Mouse (Mus musculus): ENCODE results near the gene Olfr643. TPM values are rescaled to one million over a fixed set of nuclear protein-coding genes. Genes with fewer than 3 reads are reported as not detected.

The Olfr643 gene
- polyA plus RNA-seq, 1 experiment from 2014 or later, result not detected

- 81% methylated on average over 1 of the region's 1 CpGs for WGBS
- Histone ChIP-seq H3K9ac (replicated peaks) (no peak within 1 kb of the TSS), H3K9me3 (no peaks in the 10 kb centered on the region), H3K4me2 (replicated peaks) (no peak within 1 kb of the TSS), H3K27ac (replicated peaks) (no peak within 1 kb of the TSS), H3K27me3 (no peaks in the 10 kb centered on the region), H3K36me3 (no peaks in the 10 kb centered on the region), H3K4me1 (no peaks in the 10 kb centered on the region), H3K4me3 (no peak within 1 kb of the TSS)
- ATAC-seq (replicated peaks), result no peak
Measured at GRCm38 (mm10) chr7:104085365-104085764, 51.8 kb downstream of the Olfr643 start, which contains the start of gene Olfr645. Gene Olfr645, minus strand, starts transcription at chr7:104085465.

GRCm38 (mm10) chr7:104071769-104072168, 65.4 kb downstream of the Olfr643 start, which contains the start of gene Olfr644:
Gene Olfr644, minus strand, starts transcription at chr7:104071869.
- Histone ChIP-seq H3K27ac (replicated peaks) (no peak within 1 kb of the TSS), H3K27me3 (no peaks in the 10 kb centered on the region), H3K4me2 (replicated peaks) (no peak within 1 kb of the TSS), H3K9me3 (0 out of 2 replicates have a peak, but pooled peaks cover 2% of the 10 kb centered on the region), H3K9ac (replicated peaks) (no peak within 1 kb of the TSS), H3K36me3 (no peaks in the 10 kb centered on the region), H3K4me3 (no peak within 1 kb of the TSS), H3K4me1 (no peaks in the 10 kb centered on the region)
- 73% methylated on average over 2 of the region's 2 CpGs for WGBS
- ATAC-seq (replicated peaks), result no peak

DNA sequence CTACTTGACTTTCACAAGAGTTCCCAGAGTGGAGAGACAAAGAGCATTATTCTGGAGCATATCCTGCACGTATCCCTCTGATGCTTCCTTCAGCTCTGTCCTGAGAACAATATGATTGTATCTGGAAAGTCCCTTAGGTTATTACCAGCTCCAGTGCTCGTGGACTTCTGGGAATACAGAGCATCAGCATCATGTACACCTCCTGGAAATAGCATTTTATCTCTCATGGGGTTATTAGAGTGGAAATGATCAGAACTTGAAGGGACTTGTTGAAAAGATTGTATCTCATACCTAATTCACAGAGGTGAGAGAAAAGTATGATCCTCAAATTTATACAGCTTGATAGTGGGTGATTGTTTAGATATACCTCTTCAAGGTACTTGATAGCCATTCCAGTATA, 75.9 kb downstream of the Olfr643 start, which contains the start of gene 4930516K23Rik:
4930516K23Rik (minus strand) TSS at position 101 of the 400 bp plus-strand sequence.
- Histone ChIP-seq H3K9me3 (no peaks in the 10 kb centered on the region), H3K27me3 (no peaks in the 10 kb centered on the region), H3K4me1 (no peaks in the 10 kb centered on the region), H3K9ac (replicated peaks) (no peak within 1 kb of the TSS), H3K4me2 (replicated peaks) (no peak within 1 kb of the TSS), H3K27ac (replicated peaks) (no peak within 1 kb of the TSS), H3K36me3 (no peaks in the 10 kb centered on the region), H3K4me3 (no peak within 1 kb of the TSS)
- no peak for ATAC-seq (replicated peaks)
- WGBS, result 49% methylated on average over 2 of the region's 2 CpGs

DNA sequence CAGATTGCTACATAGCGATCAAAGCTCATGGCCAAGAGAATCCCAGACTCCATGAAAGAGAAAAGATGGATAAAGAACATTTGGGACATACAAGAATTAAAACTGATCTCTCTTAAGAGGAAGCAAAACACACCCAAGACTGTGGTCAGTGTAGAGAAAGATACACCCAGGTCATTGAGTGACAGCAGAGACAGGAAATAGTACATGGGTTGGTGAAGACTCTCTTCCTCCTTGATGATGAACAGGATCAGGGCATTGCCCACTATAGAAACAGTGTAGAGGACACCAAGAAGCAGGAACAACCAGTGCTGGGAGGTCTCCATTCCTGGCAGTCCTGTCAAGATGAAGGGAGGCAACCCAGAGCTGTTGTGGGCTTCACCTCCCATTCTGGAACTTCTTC, 78.0 kb downstream of the Olfr643 start:
- no peaks in the 10 kb centered on the region for H3K9me3 ChIP-seq
- 89% methylated on average over 1 of the region's 1 CpGs for WGBS
- no peak overlapping the region for H3K4me2 ChIP-seq (replicated peaks)
- H3K4me3 ChIP-seq, result no peak overlapping the region
- no peaks in the 10 kb centered on the region for H3K4me1 ChIP-seq
- no peak overlapping the region for H3K27ac ChIP-seq (replicated peaks)
- H3K27me3 ChIP-seq, result no peaks in the 10 kb centered on the region
- ATAC-seq (replicated peaks), result no peak
- no peaks in the 10 kb centered on the region for H3K36me3 ChIP-seq
- no peak overlapping the region for H3K9ac ChIP-seq (replicated peaks)

GRCm38 (mm10) chr7:104052566-104052965, 84.6 kb downstream of the Olfr643 start, which contains the start of gene Olfr642:
Gene Olfr642, minus strand, starts transcription at chr7:104052666.
- H3K4me2 ChIP-seq (replicated peaks), result no peak within 1 kb of the TSS
- 66% methylated on average over 1 of the region's 1 CpGs for WGBS
- no peak within 1 kb of the TSS for H3K4me3 ChIP-seq
- no peak within 1 kb of the TSS for H3K27ac ChIP-seq (replicated peaks)
- H3K4me1 ChIP-seq, result no peaks in the 10 kb centered on the region
- H3K36me3 ChIP-seq, result no peaks in the 10 kb centered on the region
- no peaks in the 10 kb centered on the region for H3K27me3 ChIP-seq
- no peaks in the 10 kb centered on the region for H3K9me3 ChIP-seq
- no peak for ATAC-seq (replicated peaks)
- H3K9ac ChIP-seq (replicated peaks), result no peak within 1 kb of the TSS

GRCm38 (mm10) chr7:104050745-104051144, 86.5 kb downstream of the Olfr643 start:
- Histone ChIP-seq H3K9me3 (no peaks in the 10 kb centered on the region), H3K9ac (replicated peaks) (no peak overlapping the region), H3K27me3 (no peaks in the 10 kb centered on the region), H3K4me1 (no peaks in the 10 kb centered on the region), H3K36me3 (no peaks in the 10 kb centered on the region), H3K27ac (replicated peaks) (no peak overlapping the region), H3K4me3 (no peak overlapping the region), H3K4me2 (replicated peaks) (no peak overlapping the region)
- ATAC-seq (replicated peaks), result no peak
- 92% methylated on average over 4 of the region's 4 CpGs for WGBS

DNA sequence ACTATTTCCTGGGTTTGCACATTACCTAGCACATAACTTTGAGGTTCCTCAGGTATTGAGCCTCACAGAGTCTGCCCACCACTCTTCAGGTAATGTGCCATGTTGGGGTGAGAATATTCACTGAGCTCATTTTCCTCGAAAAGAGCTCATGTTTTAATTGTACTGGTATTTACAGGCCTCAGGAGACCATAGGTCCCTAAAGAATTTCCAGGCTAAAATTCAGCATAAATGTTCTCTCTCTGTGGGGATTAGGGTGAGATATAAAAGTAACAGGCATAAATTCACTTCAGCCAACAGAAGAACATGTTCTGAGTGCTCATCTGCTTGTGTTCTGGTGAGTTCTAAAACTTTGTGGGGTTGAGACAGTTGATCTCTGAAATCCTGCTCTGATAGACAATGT, 102.1 kb downstream of the Olfr643 start, which contains the start of gene Olfr641:
Olfr641 (plus strand) TSS at position 301 of the 400 bp plus-strand sequence.
- WGBS, result 83% methylated on average over 1 of the region's 1 CpGs
- H3K9me3 ChIP-seq, result no peaks in the 10 kb centered on the region
- H3K27ac ChIP-seq (replicated peaks), result no peak within 1 kb of the TSS
- H3K4me1 ChIP-seq, result no peaks in the 10 kb centered on the region
- H3K4me3 ChIP-seq, result no peak within 1 kb of the TSS
- no peaks in the 10 kb centered on the region for H3K36me3 ChIP-seq
- no peak within 1 kb of the TSS for H3K9ac ChIP-seq (replicated peaks)
- H3K27me3 ChIP-seq, result no peaks in the 10 kb centered on the region
- H3K4me2 ChIP-seq (replicated peaks), result no peak within 1 kb of the TSS
- no peak for ATAC-seq (replicated peaks)

GRCm38 (mm10) chr7:104026978-104027377, 110.2 kb downstream of the Olfr643 start:
- WGBS, result 83% methylated on average over 3 of the region's 3 CpGs
- no peaks in the 10 kb centered on the region for H3K4me1 ChIP-seq
- no peaks in the 10 kb centered on the region for H3K9me3 ChIP-seq
- no peaks in the 10 kb centered on the region for H3K27me3 ChIP-seq
- no peak overlapping the region for H3K4me2 ChIP-seq (replicated peaks)
- no peak overlapping the region for H3K4me3 ChIP-seq
- no peak overlapping the region for H3K9ac ChIP-seq (replicated peaks)
- ATAC-seq (replicated peaks), result no peak
- H3K27ac ChIP-seq (replicated peaks), result no peak overlapping the region
- no peaks in the 10 kb centered on the region for H3K36me3 ChIP-seq

DNA sequence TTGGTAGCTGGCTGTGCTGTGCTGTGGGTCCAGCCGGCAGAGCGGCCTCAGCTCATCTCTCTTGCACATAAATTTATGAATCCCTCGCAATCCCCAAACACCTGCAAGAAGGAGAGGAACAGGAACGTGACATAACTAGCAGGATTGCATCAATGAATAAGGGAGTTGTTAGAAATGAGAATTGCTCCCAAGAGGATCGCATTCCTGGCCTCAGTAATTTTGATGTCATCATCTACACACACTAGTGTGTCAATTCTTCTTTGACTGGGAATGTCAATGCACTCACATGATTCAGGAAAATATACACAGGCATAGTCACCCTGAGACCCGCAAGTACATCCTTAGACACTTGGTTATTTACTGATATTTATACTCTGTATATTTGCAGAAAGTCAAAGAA, 111.7 kb downstream of the Olfr643 start, which contains the start of gene Olfr640:
Olfr640 (minus strand) TSS at position 101 of the 400 bp plus-strand sequence.
- no peaks in the 10 kb centered on the region for H3K36me3 ChIP-seq
- WGBS, result 85% methylated on average over 6 of the region's 6 CpGs
- no peak within 1 kb of the TSS for H3K9ac ChIP-seq (replicated peaks)
- H3K4me2 ChIP-seq (replicated peaks), result no peak within 1 kb of the TSS
- no peak within 1 kb of the TSS for H3K4me3 ChIP-seq
- no peak for ATAC-seq (replicated peaks)
- H3K4me1 ChIP-seq, result no peaks in the 10 kb centered on the region
- no peak within 1 kb of the TSS for H3K27ac ChIP-seq (replicated peaks)
- no peaks in the 10 kb centered on the region for H3K9me3 ChIP-seq
- no peaks in the 10 kb centered on the region for H3K27me3 ChIP-seq

DNA sequence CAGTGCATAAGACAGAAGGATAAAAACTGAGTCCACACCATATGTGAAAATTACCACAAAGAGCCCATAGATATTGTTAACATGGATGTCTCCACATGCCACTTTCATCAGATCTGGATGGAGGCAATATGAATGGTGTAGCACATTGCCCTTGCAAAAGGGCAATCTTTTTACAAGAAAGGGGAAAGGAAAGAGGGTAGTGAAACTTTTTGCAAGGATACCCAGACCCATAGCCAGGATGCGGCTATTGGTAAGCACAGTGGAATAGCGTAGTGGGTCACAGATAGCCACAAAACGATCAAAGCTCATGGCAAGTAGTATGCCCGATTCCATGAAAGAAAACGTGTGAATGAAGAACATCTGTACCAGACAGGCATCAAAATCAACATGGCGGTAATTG, 115.6 kb downstream of the Olfr643 start:
- Histone ChIP-seq H3K4me2 (replicated peaks) (no peak overlapping the region), H3K9me3 (no peaks in the 10 kb centered on the region), H3K27me3 (no peaks in the 10 kb centered on the region), H3K36me3 (no peaks in the 10 kb centered on the region), H3K9ac (replicated peaks) (no peak overlapping the region), H3K4me1 (no peaks in the 10 kb centered on the region), H3K4me3 (no peak overlapping the region), H3K27ac (replicated peaks) (no peak overlapping the region)
- ATAC-seq (replicated peaks), result no peak
- WGBS, result 96% methylated on average over 6 of the region's 6 CpGs

- H3K4me3 ChIP-seq, result no peak overlapping the region
- H3K9ac ChIP-seq (replicated peaks), result no peak overlapping the region
- no peaks in the 10 kb centered on the region for H3K4me1 ChIP-seq
- H3K27ac ChIP-seq (replicated peaks), result no peak overlapping the region
- no peaks in the 10 kb centered on the region for H3K36me3 ChIP-seq
- H3K27me3 ChIP-seq, result no peaks in the 10 kb centered on the region
- 94% methylated on average over 1 of the region's 1 CpGs for WGBS
- H3K9me3 ChIP-seq, result no peaks in the 10 kb centered on the region
- ATAC-seq (replicated peaks), result no peak
- H3K4me2 ChIP-seq (replicated peaks), result no peak overlapping the region
Measured at GRCm38 (mm10) chr7:104018953-104019352, 118.3 kb downstream of the Olfr643 start.

DNA sequence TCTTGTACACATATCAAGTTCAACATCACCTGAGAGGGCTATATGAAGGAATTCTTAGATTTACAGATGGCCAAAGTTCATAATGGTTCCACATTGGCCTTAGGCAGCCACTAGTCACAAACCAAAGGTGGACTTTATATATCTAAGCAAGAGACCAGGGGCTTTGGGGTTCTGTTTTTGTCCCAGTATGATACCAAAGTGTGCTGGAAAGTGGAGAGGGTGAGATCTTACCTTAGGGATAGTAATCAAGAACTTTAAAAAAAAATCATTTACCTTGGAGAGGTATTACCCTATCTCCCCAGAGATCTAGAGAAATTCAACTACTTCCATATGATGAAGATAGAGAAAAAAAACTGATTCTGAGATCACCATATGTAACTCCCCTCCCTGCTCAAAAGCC, 120.0 kb downstream of the Olfr643 start, which contains the start of gene Olfr639:
Olfr639 (minus strand) TSS at position 101 of the 400 bp plus-strand sequence.
- Histone ChIP-seq H3K27ac (replicated peaks) (no peak within 1 kb of the TSS), H3K9ac (replicated peaks) (no peak within 1 kb of the TSS), H3K27me3 (no peaks in the 10 kb centered on the region), H3K4me3 (no peak within 1 kb of the TSS), H3K36me3 (no peaks in the 10 kb centered on the region), H3K4me1 (no peaks in the 10 kb centered on the region), H3K4me2 (replicated peaks) (no peak within 1 kb of the TSS), H3K9me3 (no peaks in the 10 kb centered on the region)
- no peak for ATAC-seq (replicated peaks)

DNA sequence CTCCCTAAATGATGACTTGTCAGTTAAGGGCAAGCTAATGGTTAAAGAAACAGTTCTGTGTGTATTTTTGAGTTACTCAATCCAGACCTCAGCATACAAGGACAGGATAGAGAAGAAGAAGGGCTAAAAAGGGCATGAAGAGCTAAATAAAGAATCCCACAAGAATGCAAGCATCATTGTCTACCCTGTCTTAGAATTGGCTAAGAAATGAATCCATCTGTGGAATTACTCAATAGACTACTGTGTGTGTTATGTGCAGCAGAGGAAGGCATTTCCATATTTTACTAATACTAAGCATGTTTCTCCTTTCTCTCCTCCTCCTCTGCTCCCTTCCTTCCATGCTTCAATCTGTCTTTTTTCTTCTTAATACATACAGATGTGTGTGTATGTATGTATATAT, 138.1 kb downstream of the Olfr643 start:
- ATAC-seq (replicated peaks), result no peak
- H3K36me3 ChIP-seq, result no peaks in the 10 kb centered on the region
- H3K27me3 ChIP-seq, result no peaks in the 10 kb centered on the region
- no peak overlapping the region for H3K9ac ChIP-seq (replicated peaks)
- no peak overlapping the region for H3K27ac ChIP-seq (replicated peaks)
- no peaks in the 10 kb centered on the region for H3K4me1 ChIP-seq
- no peak overlapping the region for H3K4me3 ChIP-seq
- H3K9me3 ChIP-seq, result no peaks in the 10 kb centered on the region
- H3K4me2 ChIP-seq (replicated peaks), result no peak overlapping the region
